Mouse (Mus musculus): ENCODE results near the gene Amdhd1.
"Not testable (repeated sequence)": the region's sequence is repeated elsewhere in the genome, so short reads cannot be mapped to it uniquely, and the experiment has no call there.

The Amdhd1 gene

GRCm38 (mm10) chr10:93539775-93540430 lies at the start of gene Amdhd1:
Amdhd1 (minus strand) TSS chr10:93540033.
- in situ Hi-C loops (cut with MboI; ENCODE audit: low sequenced_read_pairs), result no loop called here

DNA sequence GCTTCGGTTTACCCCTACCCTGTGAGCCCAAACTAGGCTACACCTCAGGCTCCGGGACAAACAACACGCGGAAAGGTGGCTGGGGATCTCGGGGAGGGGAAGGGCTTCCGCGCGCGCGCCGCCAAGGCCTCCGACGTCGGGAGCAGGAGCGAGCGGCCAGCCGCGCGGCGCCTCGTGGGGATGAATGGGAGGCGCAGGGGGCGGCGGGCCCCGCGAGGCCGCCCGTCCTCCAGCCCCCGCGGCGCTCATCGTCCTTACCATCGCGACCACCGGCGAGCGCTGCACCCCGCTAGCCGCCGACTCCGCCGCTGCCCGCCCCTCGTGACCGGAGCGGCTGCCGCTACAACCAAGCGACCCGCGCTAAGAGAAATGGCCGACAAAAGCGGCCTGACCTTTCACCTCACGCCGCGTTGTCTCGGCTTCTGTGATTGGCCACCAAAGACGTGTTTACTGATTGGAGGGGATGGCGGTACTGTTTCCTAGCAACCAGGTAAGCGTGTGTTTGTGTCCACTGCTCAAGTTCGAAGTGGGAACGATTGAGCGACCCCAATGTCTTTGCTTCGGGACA lies 49.5 kb upstream of the Amdhd1 start, which contains the start of gene Snrpf:
Snrpf (minus strand) TSS at position 426 of the 568 bp plus-strand sequence.
- in situ Hi-C loops (cut with MboI; ENCODE audit: low sequenced_read_pairs), result loop anchor here (25.0 kb wide), 1 partner anchor 527 kb away; no protein-coding TSS in a partner anchor

GRCm38 (mm10) chr10:93588796-93589195 lies 49.0 kb upstream of the Amdhd1 start:
- in situ Hi-C loops (cut with MboI; ENCODE audit: low sequenced_read_pairs), result loop anchor here (25.0 kb wide), 1 partner anchor 526 kb away; no protein-coding TSS in a partner anchor

DNA sequence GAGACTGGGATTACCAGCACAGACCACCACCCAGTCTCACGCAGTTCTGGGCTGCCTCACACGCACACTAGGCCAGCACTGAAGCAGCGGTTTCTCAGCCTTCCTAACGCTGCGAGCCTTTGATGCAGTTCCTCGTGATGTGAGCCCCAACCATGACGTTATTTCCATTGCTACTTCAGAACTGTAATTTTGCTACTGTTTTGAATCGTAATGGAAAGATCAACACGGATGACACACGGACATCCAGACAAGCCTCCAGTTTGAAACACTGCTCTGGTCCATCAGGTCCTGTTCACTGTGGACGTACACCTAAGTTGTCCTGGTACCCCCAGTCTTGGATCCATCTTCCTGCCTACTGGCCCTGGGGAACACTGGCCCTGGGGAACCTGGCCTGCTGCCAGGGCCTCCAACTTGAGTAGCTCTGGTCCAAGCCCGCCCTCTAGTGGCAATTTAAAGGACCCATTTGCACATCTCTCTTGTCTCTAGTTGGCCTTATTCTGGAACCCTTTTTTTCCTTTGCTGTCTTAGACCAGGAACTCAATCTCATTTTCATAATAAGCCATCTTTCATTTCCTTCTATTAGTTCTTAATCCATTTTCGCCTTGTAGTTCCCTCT lies 37.5 kb upstream of the Amdhd1 start:
- in situ Hi-C loops (cut with MboI; ENCODE audit: low sequenced_read_pairs), result loop anchor here (25.0 kb wide), 1 partner anchor 515 kb away; no protein-coding TSS in a partner anchor

- in situ Hi-C loops (cut with MboI; ENCODE audit: low sequenced_read_pairs), result loop anchor here (25.0 kb wide), 1 partner anchor 514 kb away; no protein-coding TSS in a partner anchor
Measured at GRCm38 (mm10) chr10:93575960-93576359, 36.1 kb upstream of the Amdhd1 start.

DNA sequence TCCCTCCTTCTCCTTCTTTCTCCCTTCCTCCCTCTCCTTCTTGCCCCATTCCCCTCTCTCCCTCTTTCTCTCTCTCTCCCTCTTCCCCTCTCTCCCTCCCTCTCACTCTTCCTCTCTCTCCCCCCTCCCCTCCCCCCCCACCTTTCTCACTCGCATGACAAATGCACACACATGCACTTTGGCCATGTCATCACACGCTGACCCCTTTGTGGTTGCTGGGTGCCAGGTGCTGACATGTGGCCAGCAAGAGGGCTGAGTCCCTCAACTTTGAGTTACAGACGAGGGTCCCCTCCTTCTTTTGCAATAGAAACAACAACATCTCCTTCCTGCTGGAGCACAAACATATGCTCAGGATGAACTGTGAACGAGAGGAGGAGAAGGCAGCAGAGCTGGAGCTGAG lies 35.1 kb upstream of the Amdhd1 start:
- in situ Hi-C loops (cut with MboI; ENCODE audit: low sequenced_read_pairs), result loop anchor here (25.0 kb wide), 1 partner anchor 513 kb away; no protein-coding TSS in a partner anchor

DNA sequence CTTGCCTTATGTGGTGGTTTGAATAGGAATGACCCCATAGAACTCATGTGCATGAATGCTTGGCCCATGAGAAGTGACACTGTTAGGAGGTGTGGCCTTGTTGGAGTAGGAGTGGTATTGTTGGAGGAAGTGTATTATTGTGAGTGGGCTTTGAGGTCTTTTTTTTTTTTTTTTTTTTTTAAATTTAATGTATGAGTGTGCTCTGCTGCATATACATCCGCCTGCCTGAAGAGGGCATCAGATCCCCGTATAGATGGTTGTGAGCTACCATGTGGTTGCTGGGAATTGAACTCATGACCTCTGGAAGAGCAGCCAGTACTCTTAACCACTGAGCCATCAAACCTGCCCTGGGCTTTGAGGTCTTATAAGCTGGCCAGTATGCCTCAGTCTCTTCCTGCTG lies 32.4 kb upstream of the Amdhd1 start:
- in situ Hi-C loops (cut with MboI; ENCODE audit: low sequenced_read_pairs), result no loop called here

DNA sequence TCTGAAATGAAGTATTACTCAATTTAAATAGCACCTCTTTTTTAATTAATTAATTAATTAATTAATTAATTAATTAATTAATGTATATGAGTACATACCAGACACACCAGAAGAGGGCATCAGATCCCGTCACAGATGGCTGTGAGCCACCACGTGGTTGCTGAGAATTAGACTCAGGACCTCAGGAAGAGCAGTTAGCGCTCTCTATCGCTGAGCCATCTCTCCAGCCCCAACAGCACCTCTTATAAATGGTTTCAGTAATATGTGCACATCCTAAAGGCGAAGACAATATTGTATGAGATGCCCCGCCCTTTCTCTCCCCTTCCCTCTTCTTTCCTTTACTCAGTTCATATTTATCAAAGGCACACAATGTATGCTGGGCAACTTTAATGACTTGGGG lies 28.8 kb upstream of the Amdhd1 start:
- in situ Hi-C loops (cut with MboI; ENCODE audit: low sequenced_read_pairs), result no loop called here

DNA sequence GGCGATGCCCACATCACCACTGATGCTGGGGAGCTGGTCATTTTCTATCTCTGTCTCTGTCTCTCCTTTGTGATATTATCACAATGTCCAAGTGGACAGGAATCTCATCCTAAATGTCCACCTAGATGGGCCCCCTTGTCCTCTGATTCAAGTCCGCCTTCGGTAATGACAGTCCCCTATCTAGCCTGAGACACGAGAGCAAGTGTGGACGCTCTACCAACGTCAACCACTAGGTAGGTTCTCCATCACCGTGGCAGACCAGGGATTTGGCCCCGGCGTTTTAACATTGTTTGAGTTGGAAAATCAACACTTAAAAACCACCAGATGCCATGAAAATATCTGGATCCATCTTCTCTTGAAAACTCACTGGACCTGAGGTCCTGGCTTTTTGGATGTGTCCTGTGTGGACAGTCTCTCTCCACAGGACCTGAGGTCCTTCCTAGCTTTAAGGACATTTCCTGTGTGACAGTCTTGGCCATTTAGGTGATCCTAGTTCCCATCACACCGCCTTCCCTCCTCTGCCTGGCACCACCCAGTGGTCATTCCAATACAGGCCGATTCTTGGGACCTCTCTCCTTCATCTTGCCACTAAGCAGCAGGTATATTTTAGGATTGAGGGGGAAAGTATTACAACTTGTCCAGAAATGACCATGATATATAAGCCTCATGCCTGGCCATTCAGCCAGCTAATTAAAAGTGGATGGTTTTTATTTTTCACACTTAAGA lies 28.2 kb upstream of the Amdhd1 start:
- in situ Hi-C loops (cut with MboI; ENCODE audit: low sequenced_read_pairs), result no loop called here

DNA sequence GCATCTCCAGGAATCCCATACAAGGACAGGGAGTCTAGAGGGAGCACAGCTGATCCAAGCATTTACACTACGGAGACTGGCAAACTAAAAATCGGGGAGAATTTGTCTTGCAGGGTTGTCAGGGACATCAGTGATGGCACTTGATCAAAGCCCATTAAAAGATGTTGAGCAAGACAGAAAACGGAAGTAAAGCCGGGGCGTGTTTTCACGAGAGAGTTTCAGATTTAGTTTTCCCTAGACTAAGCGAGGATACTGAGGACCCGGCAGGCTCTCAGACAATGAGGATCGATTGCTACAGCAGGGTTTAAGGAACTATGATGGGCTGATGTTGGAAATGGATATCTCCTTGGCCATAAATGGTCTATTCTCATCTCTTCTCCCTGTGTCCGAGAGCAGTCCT lies 27.2 kb upstream of the Amdhd1 start:
- in situ Hi-C loops (cut with MboI; ENCODE audit: low sequenced_read_pairs), result no loop called here

DNA sequence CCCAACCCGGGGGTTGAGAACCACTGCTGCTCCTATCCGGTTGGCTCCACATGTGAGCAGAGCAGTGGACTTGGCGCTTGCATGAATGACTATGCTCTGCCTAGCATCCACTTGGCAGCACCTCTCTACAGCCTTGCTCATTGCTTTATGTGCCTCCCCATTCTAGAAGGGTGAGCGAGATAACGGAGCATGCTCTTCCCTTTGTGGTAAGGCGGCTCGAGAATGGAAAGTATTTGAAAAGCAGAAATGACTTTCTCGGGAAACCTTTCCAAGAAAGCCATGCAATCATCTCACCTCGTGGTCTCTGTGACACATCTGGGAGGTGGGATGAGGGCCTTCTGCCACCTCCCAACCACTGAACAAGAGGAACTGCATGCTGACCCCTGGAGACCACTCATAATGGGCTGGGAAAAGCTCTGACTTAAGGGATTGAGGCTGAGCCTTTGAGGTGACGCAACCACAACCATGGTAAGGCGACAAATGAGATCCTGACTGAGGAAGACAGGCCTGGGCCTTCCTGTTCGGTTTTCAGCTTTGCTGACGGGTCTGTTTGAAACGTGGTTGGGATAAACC lies 24.8 kb upstream of the Amdhd1 start:
- in situ Hi-C loops (cut with MboI; ENCODE audit: low sequenced_read_pairs), result no loop called here

- in situ Hi-C loops (cut with MboI; ENCODE audit: low sequenced_read_pairs), result no loop called here
Measured at GRCm38 (mm10) chr10:93559786-93560185, 20.0 kb upstream of the Amdhd1 start.

DNA sequence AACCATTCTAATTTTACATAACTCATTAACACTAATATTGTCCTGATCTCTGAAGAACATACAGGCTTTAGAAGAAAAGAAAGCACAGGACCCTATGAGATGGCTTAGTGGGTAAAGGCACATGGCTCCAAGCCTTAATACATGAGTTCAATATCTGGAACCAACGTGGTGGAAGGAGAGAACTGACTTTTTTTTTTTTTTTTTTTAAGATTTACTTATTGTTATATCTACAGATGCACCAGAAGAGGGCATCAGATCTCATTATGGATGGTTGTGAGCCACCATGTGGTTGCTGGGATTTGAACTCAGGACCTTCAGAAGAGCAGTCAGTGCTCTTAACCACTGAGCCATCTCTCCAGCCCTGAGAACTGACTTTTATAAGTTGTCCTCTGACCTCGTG lies 18.1 kb upstream of the Amdhd1 start:
- in situ Hi-C loops (cut with MboI; ENCODE audit: low sequenced_read_pairs), result not testable (repeated sequence)

DNA sequence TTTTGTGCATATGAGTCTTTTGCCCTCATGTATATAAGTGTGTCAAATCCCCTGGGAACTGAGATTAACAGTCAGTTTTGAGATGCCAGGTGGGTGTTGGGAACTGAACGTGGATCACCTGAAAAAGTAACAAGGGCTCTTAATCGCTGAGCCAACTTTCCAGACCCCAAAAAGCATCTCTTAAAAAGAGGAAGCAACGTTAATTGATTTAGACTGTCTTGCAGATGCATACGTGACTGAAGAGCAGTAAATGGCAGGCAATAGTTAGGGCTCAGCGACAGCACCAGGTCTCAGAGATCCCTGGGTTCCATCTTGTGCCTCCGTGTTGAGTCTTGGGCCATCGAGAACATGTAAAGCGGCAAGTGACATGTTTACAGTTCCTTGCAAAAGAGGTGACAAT lies 12.8 kb upstream of the Amdhd1 start:
- in situ Hi-C loops (cut with MboI; ENCODE audit: low sequenced_read_pairs), result no loop called here

GRCm38 (mm10) chr10:93549821-93550220 lies 10.0 kb upstream of the Amdhd1 start:
- in situ Hi-C loops (cut with MboI; ENCODE audit: low sequenced_read_pairs), result no loop called here

GRCm38 (mm10) chr10:93548991-93549390 lies 9.2 kb upstream of the Amdhd1 start:
- in situ Hi-C loops (cut with MboI; ENCODE audit: low sequenced_read_pairs), result no loop called here

- in situ Hi-C loops (cut with MboI; ENCODE audit: low sequenced_read_pairs), result no loop called here
Measured at GRCm38 (mm10) chr10:93547741-93548270, 8.0 kb upstream of the Amdhd1 start.

DNA sequence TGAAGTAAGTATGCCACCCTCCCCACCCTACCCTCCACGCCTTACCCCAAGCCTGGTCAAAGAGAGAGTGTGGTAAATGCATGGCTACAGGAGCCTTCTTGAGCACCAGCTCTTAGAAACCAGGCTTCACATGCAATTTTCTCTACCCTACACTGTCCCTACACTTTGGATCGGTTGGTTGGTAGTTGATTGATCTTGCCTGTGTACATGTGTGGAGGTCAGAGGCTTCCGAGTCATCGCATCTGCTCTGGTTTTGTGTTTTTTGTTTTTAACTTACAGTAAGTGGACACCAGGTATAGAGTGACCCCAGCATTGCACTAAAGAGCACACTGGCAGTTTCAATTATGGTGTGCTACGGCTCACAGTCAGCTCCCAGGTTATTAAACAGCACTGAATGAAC lies 4.3 kb upstream of the Amdhd1 start:
- in situ Hi-C loops (cut with MboI; ENCODE audit: low sequenced_read_pairs), result no loop called here

DNA sequence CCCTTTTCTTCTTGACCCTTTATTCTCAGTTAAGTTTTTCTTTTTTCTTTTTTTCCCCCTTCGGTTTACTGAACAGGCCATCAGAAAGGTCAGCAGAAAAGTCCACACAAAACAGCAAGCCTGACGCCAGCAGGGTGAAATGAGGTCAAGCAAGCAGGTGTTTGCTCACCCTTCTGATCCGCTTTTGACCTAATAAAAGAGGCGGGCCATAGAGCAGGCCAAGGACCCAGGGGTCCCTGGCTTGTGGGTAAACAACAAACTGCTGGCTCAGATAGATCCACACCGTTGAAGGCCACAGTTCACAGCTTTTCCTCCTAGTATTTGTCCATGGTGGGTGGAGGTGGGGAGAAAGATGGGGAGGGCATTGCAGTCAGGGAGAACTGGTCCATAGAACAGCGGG lies 3.3 kb upstream of the Amdhd1 start:
- in situ Hi-C loops (cut with MboI; ENCODE audit: low sequenced_read_pairs), result no loop called here

- in situ Hi-C loops (cut with MboI; ENCODE audit: low sequenced_read_pairs), result no loop called here
Measured at GRCm38 (mm10) chr10:93542356-93542755, 2.5 kb upstream of the Amdhd1 start.

DNA sequence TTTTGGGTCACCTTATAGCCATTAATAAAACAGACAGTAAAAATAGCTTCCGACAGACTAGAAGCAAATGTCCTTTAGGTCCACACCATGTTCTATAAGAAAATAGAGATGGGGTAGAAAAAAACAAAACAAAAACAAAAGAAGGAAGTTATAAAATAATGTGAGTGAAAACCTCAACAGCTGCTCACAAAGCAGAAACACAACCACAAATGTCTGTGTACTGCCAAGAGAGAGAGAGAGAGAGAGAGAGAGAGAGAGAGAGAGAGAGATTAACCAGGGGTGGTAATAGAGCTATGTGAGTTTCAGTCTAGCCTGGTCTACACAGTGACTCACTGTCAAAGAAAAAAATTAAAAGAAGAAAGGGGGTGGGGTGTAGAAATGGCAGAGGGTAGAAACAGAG lies 1.8 kb upstream of the Amdhd1 start:
- in situ Hi-C loops (cut with MboI; ENCODE audit: low sequenced_read_pairs), result no loop called here
